Mouse (Mus musculus) liver, embryonic 11.5 days (tissue): ENCODE measurements around the gene Ric8b. TPM values are rescaled to one million over a fixed set of nuclear protein-coding genes. Genes with fewer than 3 reads are reported as not detected.
A peak's percentile ranks its signal among the peaks of the same experiment; 100 is the strongest.

Source experiments
- ATAC-seq: fragments of 200-750 bp; cut with Nextera tagmentation; replicated peaks from 2 replicates; pipeline ENCODE4 v1.8.0; 2017; ENCODE audit warnings: moderate number of reproducible peaks, mild to moderate bottlenecking, moderate TSS enrichment, moderate library complexity; ENCODE audit not compliant: low FRiP score
- DNase-seq: peaks from one replicate; pipeline ENCODE4 v3.0.0-alpha.2; 2017; ENCODE audit warnings: low spot score
- H3K27ac ChIP-seq: fragments of 300-500 bp; sonication (generic); 2 replicates; pipeline ENCODE4 v1.5.1; 2014; ENCODE audit warnings: mild to moderate bottlenecking, low read depth, low read length, control low read depth
- H3K27me3 ChIP-seq: fragments of 300-500 bp; sonication (generic); replicated peaks from 2 replicates; pipeline ENCODE4 v1.6.1; 2014; ENCODE audit warnings: low read length, mixed read lengths; ENCODE audit not compliant: control insufficient read depth, insufficient read depth
- H3K36me3 ChIP-seq: fragments of 300-500 bp; sonication (generic); 2 replicates; pipeline ENCODE4 v1.6.1; 2014; ENCODE audit warnings: mild to moderate bottlenecking, low read length, moderate library complexity, mixed read lengths; ENCODE audit not compliant: control insufficient read depth, insufficient read depth
- H3K4me1 ChIP-seq: fragments of 300-500 bp; sonication (generic); replicated peaks from 2 replicates; pipeline ENCODE4 v1.6.1; 2014; ENCODE audit warnings: low read length, mixed read lengths; ENCODE audit not compliant: control insufficient read depth, insufficient read depth
- H3K4me2 ChIP-seq: fragments of 300-500 bp; sonication (generic); 2 replicates; pipeline ENCODE4 v1.6.1; 2014; ENCODE audit warnings: mild to moderate bottlenecking, control low read depth, moderate library complexity
- H3K4me3 ChIP-seq: fragments of 300-500 bp; sonication (generic); 2 replicates; pipeline ENCODE4 v1.5.1; 2014; ENCODE audit warnings: low read depth, low read length, control low read depth
- H3K9ac ChIP-seq: fragments of 300-500 bp; sonication (generic); 2 replicates; pipeline ENCODE4 v1.6.1; 2014; ENCODE audit warnings: low read depth, low read length, control low read depth
- H3K9me3 ChIP-seq: fragments of 300-500 bp; sonication (generic); 2 replicates; pipeline ENCODE4 v1.6.1; 2016; ENCODE audit warnings: low read length, inconsistent platforms, mixed read lengths; ENCODE audit not compliant: control insufficient read depth
- WGBS: fragments of 180-500 bp; shearing (Covaris S2); extraction: QIAGEN DNeasy Blood & Tissue Kit; methylation state at CpG from one replicate; pipeline ENCODE4 v1.1.7; 2014; 5-methylcytosine and 5-hydroxymethylcytosine counted together
- polyA plus RNA-seq: library from polyadenylated mRNA; unstranded; fragments of >200 nt; fragmentation: Nextera tagmentation; extraction: Ambion mirVana; gene quantifications from 2 replicates; pipeline ENCODE4 v1.2.1, GENCODE M21; 2014

Ric8b gene
- polyA plus RNA-seq, 1 experiment from 2014 or later: 9.7 TPM

DNA sequence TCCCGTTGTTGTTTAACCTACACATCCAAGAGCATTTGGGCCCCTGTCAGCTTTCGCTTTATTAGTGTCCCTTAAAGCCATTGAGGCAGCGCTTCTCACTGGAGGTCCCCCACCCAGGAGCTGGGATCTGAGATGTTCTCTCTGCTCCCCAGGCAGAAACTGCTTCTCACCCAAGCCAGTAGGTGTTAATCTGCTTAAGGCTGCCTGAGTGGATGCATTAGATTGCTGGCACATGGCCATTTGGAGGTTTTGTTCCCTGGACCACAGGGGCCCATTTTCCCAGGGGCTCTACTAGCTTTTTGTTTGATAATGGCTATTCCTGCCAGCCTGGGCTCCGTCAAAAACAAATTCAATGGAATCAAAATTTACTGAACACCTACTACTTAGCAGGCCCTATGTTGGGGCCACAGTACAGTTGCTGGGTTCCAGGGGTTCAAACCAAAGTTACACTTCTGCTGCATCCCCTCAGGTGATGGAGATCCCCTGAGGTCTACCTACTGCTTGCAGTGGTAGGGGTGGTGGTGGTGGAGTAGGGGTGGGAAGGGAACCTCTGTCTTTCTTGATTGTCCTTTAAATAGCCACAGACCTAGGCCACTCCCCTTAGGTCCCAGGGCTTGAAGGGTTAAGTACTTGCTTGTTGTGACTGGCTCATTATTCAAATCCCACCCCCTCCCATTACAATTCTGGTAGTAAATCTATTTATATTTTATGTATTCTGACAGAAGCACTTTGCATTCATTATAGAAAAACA is 28.1 kb upstream of the Ric8b start:
- Histone ChIP-seq H3K4me2 (no peak overlapping the region), H3K27ac (no peak overlapping the region), H3K27me3 (no peaks in the 10 kb centered on the region), H3K36me3 (no peaks in the 10 kb centered on the region), H3K4me1 (peaks cover 4% of the 10 kb centered on the region; the same call in 1 of the 2 replicates), H3K4me3 (no peak overlapping the region), H3K9ac (no peak overlapping the region), H3K9me3 (no peaks in the 10 kb centered on the region)
- ATAC-seq (no peak), DNase-seq (no peak)
- WGBS: 53% methylated on average over 4 of the region's 4 CpGs

DNA sequence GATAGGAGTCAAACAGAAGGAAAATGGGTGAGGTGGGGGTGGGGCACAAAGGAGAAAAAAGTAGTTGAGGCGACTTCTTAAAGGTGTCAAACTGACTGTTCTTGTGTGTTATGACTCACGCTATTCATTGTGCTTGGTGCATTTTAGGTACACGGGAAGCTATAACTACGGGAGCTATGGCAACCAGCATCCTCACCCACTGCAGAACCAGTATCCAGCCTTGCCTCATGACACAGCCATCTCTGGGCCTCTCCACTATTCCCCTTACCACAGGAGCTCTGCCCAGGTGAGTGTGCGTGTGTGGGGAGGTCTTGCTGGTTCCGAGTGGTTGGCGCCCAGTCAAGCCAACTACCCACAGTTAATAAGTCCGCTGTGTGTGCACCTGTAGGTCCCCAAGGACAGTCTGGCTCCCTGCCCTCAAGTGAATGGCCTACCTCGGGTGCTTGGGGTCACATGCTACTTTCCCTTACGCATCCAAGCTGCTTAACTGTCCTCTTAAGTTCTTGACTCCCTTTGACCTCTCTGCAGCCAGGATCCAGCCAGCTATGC is 21.5 kb upstream of the Ric8b start:
- no peak overlapping the region for H3K4me3 ChIP-seq
- ATAC-seq (no peak), DNase-seq (no peak)
- H3K9me3 ChIP-seq: no peaks in the 10 kb centered on the region
- H3K27ac ChIP-seq: no peak overlapping the region
- no peak overlapping the region for H3K9ac ChIP-seq
- no peaks in the 10 kb centered on the region for H3K27me3 ChIP-seq
- H3K4me1 ChIP-seq: peaks cover 21% of the 10 kb centered on the region
- 85% methylated on average over 10 of the region's 10 CpGs for WGBS
- no peak overlapping the region for H3K4me2 ChIP-seq
- H3K36me3 ChIP-seq: no peaks in the 10 kb centered on the region

DNA sequence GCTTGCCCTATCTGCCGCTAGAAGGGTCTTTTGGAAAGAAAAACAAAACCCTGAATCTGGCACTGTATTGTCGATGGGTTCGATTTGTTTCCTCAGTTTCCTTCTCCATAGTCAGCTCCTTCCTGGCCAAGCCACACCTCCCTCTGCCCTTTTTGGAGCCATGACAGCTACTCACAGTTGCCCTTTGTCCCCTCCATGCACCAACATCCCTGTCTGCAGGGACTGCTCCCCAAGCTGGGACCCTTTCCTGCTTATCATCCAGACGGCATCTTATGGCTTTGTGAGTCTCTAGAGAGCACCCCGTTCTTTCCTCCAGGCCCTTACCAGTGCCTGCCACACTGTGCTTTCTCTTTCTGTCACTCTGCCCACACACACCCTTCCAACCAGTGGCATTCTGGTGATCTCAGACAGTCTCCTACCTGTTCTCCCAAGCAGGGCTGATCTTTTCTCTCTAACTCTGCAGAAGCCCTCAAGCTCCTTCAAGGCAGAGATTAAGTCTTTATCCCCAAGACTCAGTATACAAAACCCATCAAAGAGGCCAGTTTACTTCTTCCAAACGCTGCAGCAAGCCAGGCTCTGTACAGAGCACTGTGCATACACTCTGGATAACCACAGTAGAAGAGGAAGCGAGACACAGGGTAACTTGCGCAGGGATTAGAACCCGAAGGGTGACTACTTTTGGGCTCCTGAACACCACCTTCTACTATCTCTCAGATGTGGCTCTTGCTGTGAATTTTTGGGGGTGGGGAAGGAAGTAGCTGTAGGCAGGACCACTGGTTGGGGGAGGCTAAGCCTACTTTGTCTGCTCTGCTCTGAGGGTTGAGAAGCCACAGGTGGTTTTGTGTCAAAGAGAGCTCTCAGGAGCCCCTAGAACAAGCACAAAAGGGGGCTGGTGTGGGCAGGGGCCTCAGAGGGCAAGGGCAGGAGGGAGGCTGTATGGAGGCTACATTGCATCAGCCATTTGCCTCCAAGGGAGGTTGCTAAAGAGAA is 20.2 kb upstream of the Ric8b start:
- Histone ChIP-seq H3K36me3 (no peaks in the 10 kb centered on the region), H3K4me1 (peaks cover 21% of the 10 kb centered on the region), H3K27me3 (no peaks in the 10 kb centered on the region), H3K27ac (no peak overlapping the region), H3K4me3 (no peak overlapping the region), H3K9ac (no peak overlapping the region), H3K9me3 (no peaks in the 10 kb centered on the region), H3K4me2 (no peak overlapping the region)
- WGBS: 50% methylated on average over 9 of the region's 9 CpGs
- ATAC-seq: no peak
- DNase-seq: no peak

DNA sequence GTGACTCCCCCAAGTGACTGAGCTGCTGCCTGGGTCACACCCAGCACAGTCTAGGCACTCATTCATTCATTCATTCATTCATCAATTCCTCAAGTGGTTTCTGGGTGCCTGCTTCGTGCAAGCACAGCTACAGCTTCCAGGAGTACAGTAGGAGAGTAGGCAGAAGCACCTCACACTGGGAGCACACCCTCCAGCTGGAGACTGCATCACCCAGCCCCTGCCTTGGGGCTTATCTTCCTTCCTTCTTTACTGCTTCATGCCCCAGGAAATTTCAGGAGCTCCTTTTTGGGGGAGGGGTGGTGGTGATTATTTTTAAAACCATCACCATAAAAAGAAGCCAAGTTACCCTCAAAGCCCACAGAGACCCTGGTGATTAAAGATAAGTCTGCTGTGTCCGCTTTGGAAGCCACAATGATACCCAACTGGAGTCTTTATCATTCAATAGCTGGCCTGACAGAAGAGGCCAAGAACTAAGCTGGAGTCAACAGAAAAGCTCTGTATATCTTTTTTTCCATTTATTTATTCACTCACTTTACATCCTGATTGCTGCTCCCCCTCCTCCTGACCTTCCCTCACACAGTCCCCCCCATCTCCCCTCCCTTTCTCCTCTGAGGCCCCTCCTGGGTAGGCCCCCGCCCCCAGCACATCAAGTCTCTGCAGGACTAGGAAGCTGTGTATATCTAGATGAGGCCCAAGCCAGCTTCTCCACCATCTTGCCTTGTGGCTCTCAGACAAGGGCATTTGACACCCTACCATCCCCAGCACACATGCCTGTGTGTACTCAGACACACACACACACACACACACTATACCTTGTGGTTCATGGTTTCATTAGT is 19.1 kb upstream of the Ric8b start:
- H3K27ac ChIP-seq: peak overlapping the region; percentile 54
- no peak overlapping the region for H3K4me2 ChIP-seq
- DNase-seq (no peak), ATAC-seq (peak; percentile 63)
- no peak overlapping the region for H3K4me3 ChIP-seq
- no peaks in the 10 kb centered on the region for H3K9me3 ChIP-seq
- peaks cover 22% of the 10 kb centered on the region for H3K4me1 ChIP-seq
- H3K36me3 ChIP-seq: no peaks in the 10 kb centered on the region
- no peak overlapping the region for H3K9ac ChIP-seq
- WGBS: 34% methylated on average over 3 of the region's 3 CpGs
- no peaks in the 10 kb centered on the region for H3K27me3 ChIP-seq

DNA sequence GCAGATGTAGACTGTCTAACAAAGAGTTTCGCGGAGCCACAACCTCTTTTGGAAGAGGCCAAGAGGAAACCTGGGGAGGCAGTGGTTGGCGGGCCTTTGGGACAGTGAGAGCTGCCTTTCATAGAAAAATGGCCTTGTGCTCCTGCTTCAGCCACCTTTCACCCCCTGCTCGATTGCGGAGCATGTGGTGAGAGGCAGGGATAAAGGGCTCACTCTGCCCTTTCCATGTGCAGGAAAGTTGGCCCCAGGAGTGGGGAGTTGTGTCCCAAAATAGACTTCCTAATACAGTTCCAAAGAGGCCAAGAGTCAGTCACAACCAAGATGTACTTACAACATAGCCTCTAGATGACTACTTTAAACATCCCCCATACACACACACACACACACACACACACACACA is 15.7 kb upstream of the Ric8b start:
- H3K36me3 ChIP-seq: no peaks in the 10 kb centered on the region
- peaks cover 24% of the 10 kb centered on the region for H3K4me1 ChIP-seq
- H3K9me3 ChIP-seq: no peaks in the 10 kb centered on the region
- no peak overlapping the region for H3K4me2 ChIP-seq
- no peak for ATAC-seq
- H3K9ac ChIP-seq: no peak overlapping the region
- no peaks in the 10 kb centered on the region for H3K27me3 ChIP-seq
- H3K27ac ChIP-seq: no peak overlapping the region
- no peak overlapping the region for H3K4me3 ChIP-seq
- DNase-seq: no peak
- WGBS: 80% methylated on average over 5 of the region's 5 CpGs

DNA sequence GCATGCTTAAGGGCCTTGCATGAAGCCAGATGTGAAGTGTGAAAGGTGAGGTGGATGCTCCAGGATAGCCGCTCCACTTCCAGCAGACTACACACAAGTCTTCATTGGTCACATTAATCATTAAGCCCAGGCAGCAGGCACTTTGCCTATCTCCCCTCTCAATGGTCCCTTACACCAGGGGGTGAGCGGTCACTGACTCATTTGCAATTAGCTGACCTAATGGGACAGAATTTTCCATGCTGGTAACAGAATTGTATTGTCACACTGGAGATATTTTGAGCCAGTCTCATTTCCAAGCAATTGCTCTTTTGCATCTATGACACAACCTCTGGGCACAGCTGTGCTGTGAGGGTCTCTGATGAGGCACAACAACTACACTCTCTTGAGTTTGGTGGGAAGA is 15.2 kb upstream of the Ric8b start:
- Histone ChIP-seq H3K4me3 (no peak overlapping the region), H3K27me3 (no peaks in the 10 kb centered on the region), H3K9me3 (no peaks in the 10 kb centered on the region), H3K4me2 (no peak overlapping the region), H3K27ac (no peak overlapping the region), H3K36me3 (no peaks in the 10 kb centered on the region), H3K4me1 (peaks cover 21% of the 10 kb centered on the region), H3K9ac (no peak overlapping the region)
- DNase-seq: no peak
- 67% methylated on average over 2 of the region's 2 CpGs for WGBS
- ATAC-seq: no peak

DNA sequence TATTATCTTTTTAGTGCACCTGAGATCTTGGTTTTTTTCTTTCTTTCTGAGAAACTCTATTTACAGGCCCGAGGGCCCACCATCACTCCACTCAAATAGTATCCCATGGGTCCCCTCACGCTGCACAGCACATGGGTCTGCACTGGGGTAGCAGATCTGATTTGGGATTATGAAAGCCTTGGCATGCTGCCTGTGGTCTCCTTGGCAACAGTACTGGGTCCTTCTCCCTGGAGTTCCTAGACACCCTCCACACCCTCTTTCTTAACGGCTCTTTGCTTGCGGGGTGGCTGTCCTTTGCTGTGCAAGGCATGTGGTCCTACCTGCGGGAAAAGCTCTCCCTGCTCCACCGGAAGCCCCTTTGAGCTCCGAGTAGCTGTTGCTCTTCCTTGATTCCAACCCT is 14.1 kb upstream of the Ric8b start:
- DNase-seq (no peak), ATAC-seq (no peak)
- Histone ChIP-seq H3K36me3 (no peaks in the 10 kb centered on the region), H3K27ac (no peak overlapping the region), H3K9ac (no peak overlapping the region), H3K9me3 (no peaks in the 10 kb centered on the region), H3K27me3 (no peaks in the 10 kb centered on the region), H3K4me3 (no peak overlapping the region), H3K4me1 (peaks cover 11% of the 10 kb centered on the region), H3K4me2 (no peak overlapping the region)
- 69% methylated on average over 7 of the region's 7 CpGs for WGBS

DNA sequence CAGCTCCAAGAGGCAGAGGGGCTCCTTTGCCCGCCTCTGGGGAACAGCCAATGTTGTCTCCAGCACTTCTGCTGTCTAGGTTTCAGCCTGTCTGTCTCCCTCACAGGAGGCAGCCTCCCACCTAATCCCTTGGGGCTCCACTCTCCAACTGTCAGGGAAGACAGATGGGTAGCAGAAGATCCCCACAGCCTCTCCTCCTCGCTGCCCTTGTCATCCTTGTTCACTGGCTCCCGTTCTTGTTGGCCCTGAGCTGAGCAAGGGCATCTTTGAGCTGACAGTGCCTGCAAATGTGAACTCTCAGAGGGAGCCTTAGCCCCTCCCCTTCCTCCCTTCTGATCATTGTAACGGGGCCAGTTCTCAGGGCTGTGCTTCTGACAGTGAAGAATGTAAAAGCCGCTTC is 13.7 kb upstream of the Ric8b start:
- no peak for ATAC-seq
- no peak for DNase-seq
- no peak overlapping the region for H3K4me3 ChIP-seq

More for the DNA sequence above, 13.7 kb upstream of the Ric8b start:
- no peaks in the 10 kb centered on the region for H3K36me3 ChIP-seq
- peaks cover 7% of the 10 kb centered on the region; the same call in 1 of the 2 replicates for H3K4me1 ChIP-seq
- 0 out of 2 replicates have a peak overlapping the region, but pooled peaks have one; percentile 3 for H3K4me2 ChIP-seq
- H3K27me3 ChIP-seq: no peaks in the 10 kb centered on the region
- 15% methylated on average over 5 of the region's 5 CpGs for WGBS
- no peak overlapping the region for H3K9ac ChIP-seq
- H3K9me3 ChIP-seq: no peaks in the 10 kb centered on the region
- H3K27ac ChIP-seq: no peak overlapping the region
